29 mouse cellular contexts compared by ENCODE assay signal in the genomic region with DNA sequence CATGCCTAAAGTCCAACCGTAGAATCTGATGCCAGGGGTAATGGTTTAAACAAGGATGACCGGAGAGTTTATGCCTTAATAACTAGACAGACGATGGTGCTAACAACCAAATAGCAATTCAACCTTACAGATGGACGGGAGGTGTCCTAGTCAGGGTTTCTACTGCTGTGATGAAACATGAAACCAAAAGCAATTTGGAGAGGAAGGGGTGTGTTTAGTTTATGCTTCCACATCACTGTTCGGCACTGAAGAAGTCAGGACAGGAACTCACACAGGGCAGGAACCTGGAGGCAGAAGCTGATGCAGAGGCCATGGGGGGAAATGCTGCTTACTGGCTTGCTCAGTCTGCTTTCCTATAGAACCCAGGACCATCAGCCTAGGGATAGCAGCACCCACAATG. TPM values are rescaled to one million over a fixed set of nuclear protein-coding genes. Genes with fewer than 3 reads are reported as not detected.
DNase-seq lines count a peak whose midpoint lies in the region; ATAC-seq lines count a peak whose summit lies in the region.
"Had no signal": no experiment of that assay in that cellular context is flagged by ENCODE, and none has a peak within 500 bp of the region (broad histone marks: within the 10 kb centered on the region; RNA-seq: fewer than 3 reads in every experiment).

No protein-coding gene starts in this region.

- no peak overlapping the region for H3K27ac ChIP-seq in kidney, embryonic 15.5 days
- H3K27ac ChIP-seq: embryonic facial prominence, embryonic 13.5 days; hindbrain, embryonic 12.5 days; layer of hippocampus, adult 2 months; midbrain, embryonic 13.5 days; neural tube, embryonic 12.5 days had no signal

- DNase-seq in kidney, postnatal 10 days = no peak
- peak; percentile 56 for DNase-seq in CD4-positive, CD25-positive, alpha-beta regulatory T cell, adult 2 months (ENCODE audit: low read depth, low spot score)
- DNase-seq in heart, postnatal 36 days = no peak
- DNase-seq in ovary, postnatal 14 days (ENCODE audit: low spot score) = no peak
- no peak for DNase-seq in layer of hippocampus, adult 18-20 months (ENCODE audit: low spot score in 2 of 2)
- DNase-seq: adrenal gland, adult 8-10 months; cerebellum, adult 11-12 months; cerebellum, postnatal 14 days; embryo, embryonic 11 days; gastrocnemius, postnatal 10 days; heart, adult 11 months; kidney, adult 8-10 months; lung, adult 18-20 months; lung, postnatal 10 days; thymus, adult 18-20 months; thymus, postnatal 4 days had no signal

- ATAC-seq in kidney, embryonic 15.5 days (replicated peaks; ENCODE audit: low FRiP score) = no peak
- peak; percentile 59; the same call in 1 of the 2 replicates for ATAC-seq in common myeloid progenitor, adult 5-6 weeks (replicated peaks; ENCODE audit: low read depth, poor library complexity, severe bottlenecking)
- ATAC-seq in megakaryocyte progenitor cell, adult 5-6 weeks (replicated peaks; ENCODE audit: poor library complexity) = peak; percentile 72
- ATAC-seq: forebrain, embryonic 14.5 days; midbrain, embryonic 13.5 days; Patski had no signal

- intact Hi-C loops in heart, postnatal 36 days (cut with DNase I) = loop anchor here (5.0 kb wide), 1 partner anchor 117 kb away; no protein-coding TSS in a partner anchor

- peak overlapping the region; percentile 45; the same call in 1 of the 2 replicates for H3K4me2 ChIP-seq in kidney, embryonic 15.5 days
- H3K4me2 ChIP-seq: embryonic facial prominence, embryonic 13.5 days; heart, embryonic 11.5 days; hindbrain, embryonic 12.5 days; liver, embryonic 11.5 days; midbrain, embryonic 13.5 days; neural tube, embryonic 12.5 days had no signal

- no peak overlapping the region for H3K9ac ChIP-seq in kidney, embryonic 15.5 days
- H3K9ac ChIP-seq: embryonic facial prominence, embryonic 13.5 days; hindbrain, embryonic 12.5 days; midbrain, embryonic 13.5 days; neural tube, embryonic 12.5 days had no signal

- no peak overlapping the region for H3K4me3 ChIP-seq in kidney, embryonic 15.5 days (replicated peaks)
- H3K4me3 ChIP-seq: embryonic facial prominence, embryonic 13.5 days; erythroblast, embryonic 14.5 days; hindbrain, embryonic 12.5 days; layer of hippocampus, adult 2 months; midbrain, embryonic 13.5 days; neural tube, embryonic 12.5 days had no signal

- no peaks in the 10 kb centered on the region for H3K9me3 ChIP-seq in kidney, embryonic 15.5 days (replicated peaks)
- H3K9me3 ChIP-seq: embryonic facial prominence, embryonic 13.5 days; hindbrain, embryonic 12.5 days; midbrain, embryonic 13.5 days; neural tube, embryonic 12.5 days had no signal

- WGBS in kidney, embryonic 15.5 days = 33% methylated on average over 5 of the region's 5 CpGs

- peaks cover 6% of the 10 kb centered on the region; the same call in 1 of the 2 replicates for H3K36me3 ChIP-seq in kidney, embryonic 15.5 days
- H3K36me3 ChIP-seq: embryonic facial prominence, embryonic 13.5 days; hindbrain, embryonic 12.5 days; midbrain, embryonic 13.5 days; neural tube, embryonic 12.5 days had no signal

- H3K4me1 ChIP-seq in kidney, embryonic 15.5 days = peaks cover 31% of the 10 kb centered on the region

- H3K27me3 ChIP-seq in kidney, embryonic 15.5 days = peaks cover 15% of the 10 kb centered on the region
- H3K27me3 ChIP-seq: Patski had no signal

RNA-seq across cellular contexts. Expression of a gene that starts 6.1 kb away (rescaled TPM):
- 7.3 and 7.9 TPM in 2 replicates for polyA plus RNA-seq in kidney, embryonic 15.5 days (2015; fragmentation: Nextera tagmentation; extraction: Ambion mirVana)
- total RNA-seq in common myeloid progenitor, adult 5-6 weeks (2017) = 15.0 and 17.6 TPM in 2 replicates
- total RNA-seq in megakaryocyte progenitor cell, adult 5-6 weeks (2015) = 38.3 and 41.5 TPM in 2 replicates
- 33.7 and 37.0 TPM in 2 replicates for total RNA-seq in megakaryocyte progenitor cell, adult 5-6 weeks (2017)
- total RNA-seq in heart, postnatal 36 days (2021) = 1 to 10 TPM; 9.0 to 9.1 TPM
- total RNA-seq in layer of hippocampus, adult 18-20 months (2021) = 1 to 10 TPM; 7.1 to 8.2 TPM
